Mouse (Mus musculus) v-Abl transformed pro-B cells (cell line): Measurements from ENCODE around the gene Chdh.

Source experiments
- in situ Hi-C, 2 experiments: fragments of 400-800 bp; cut with MboI; formaldehyde crosslinking; loops; one replicate each; pipeline ENCODE4 v1.15.1; 2025; ENCODE audit not compliant: unreplicated experiment in 2 of 2

Chdh gene

GRCm38 (mm10) chr14:30048049-30048448 is 39.2 kb downstream of the Chdh start:
- in situ Hi-C loops = no loop called here

DNA sequence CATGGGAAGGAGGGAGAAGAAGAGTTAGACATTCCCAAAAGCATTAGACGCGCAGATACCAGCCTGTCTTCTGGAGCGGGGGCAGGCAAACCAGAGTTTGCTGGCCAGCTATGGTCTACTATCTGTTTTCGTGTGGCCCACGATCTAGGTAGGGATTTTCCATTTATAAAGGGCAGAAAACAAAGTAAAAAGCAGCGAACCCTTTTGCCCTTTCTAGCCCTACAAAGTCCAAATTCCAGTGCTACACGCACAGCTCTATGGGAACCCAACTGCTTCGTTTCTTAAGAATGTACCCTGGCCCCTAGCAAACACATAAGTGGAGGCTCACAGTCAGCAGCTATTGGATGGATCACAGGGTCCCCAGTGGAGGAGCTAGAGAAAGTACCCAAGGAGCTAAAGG is 41.5 kb downstream of the Chdh start:
- in situ Hi-C loops = no loop called here

DNA sequence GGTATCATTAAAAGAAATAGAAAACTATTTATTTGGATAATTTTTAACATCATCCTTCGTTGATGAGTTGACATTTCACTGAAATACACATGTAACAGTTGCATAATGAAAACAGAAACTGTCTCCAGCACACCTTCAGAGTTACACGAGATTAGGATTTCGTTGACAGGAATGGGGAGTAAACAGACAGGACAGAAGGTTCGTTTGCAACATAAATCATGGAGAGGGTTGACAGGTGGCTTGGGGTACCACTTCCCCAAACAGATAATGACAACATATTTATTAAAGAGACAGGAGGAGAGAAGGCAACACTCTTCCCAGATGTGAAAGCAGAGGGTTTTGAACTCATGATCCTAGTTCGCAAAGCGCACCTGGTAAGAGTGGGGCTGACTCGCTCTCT is 46.1 kb downstream of the Chdh start:
- in situ Hi-C loops = no loop called here

GRCm38 (mm10) chr14:30056031-30056766 is 47.4 kb downstream of the Chdh start:
- in situ Hi-C loops = no loop called here

DNA sequence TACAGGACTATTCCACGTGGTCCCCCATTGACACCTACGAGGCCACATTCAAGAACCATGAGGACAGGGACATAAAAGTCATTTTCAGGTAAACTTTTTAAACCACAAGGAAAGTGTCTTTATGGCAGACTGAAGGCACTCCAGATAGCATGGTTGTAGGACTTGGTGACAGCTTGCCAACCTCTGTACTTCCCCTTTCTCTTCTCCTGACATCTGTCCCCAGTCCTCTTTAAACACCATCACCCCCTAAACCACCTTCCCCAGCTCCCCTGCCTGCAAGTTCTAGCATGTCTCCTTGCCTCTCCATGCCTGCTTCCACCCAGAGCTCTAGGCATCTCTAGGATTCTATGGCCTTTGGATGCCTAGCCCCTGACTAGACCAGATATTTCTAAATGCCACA is 56.0 kb downstream of the Chdh start:
- in situ Hi-C loops = no loop called here

- in situ Hi-C loops = no loop called here
Measured at GRCm38 (mm10) chr14:30066752-30067151, 57.9 kb downstream of the Chdh start.

DNA sequence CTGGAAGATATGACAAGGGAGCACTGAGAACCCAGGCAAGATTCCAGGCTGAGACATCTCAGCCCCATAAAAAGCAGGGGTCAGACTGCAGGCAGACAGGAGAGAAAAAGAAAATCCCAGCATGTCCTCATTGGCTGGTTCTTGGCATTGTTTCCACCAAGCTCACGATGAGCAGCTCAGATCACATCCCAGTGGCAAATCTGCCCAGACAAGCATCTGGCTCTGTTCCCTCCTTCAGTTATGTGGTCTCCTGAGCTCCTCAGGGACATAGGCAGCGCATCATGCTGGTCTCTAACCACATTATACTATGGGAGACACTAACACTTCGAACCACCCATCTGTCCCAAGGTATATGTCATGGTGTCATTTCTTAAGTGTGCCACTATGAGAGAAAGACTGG is 59.7 kb downstream of the Chdh start:
- in situ Hi-C loops = no loop called here

- in situ Hi-C loops = no loop called here
Measured at GRCm38 (mm10) chr14:30075268-30075887, 66.6 kb downstream of the Chdh start.

GRCm38 (mm10) chr14:30078115-30078808 is 69.4 kb downstream of the Chdh start:
- in situ Hi-C loops = no loop called here

DNA sequence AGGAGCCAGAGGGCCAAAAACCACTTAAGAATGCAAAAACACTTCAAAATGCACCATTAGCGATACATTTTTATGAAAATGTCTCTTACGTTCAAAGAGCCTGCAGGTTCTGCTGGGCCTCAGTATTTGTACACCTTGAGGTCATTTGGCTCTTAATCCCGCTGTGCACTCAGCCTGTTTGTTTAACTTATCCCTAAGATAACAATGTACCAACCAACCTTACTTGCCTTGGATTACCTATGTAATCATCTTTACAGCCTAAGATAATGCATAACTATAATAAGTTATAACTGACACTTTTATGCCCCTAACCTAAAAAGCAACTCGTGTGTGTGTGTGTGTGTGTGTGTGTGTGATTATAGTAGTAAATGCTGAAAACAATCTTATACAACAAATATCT is 70.9 kb downstream of the Chdh start:
- in situ Hi-C loops = no loop called here
